Mouse (Mus musculus) stomach, embryonic 16.5 days (tissue): ENCODE measurements around the gene Pdgfa. TPM values are rescaled to one million over a fixed set of nuclear protein-coding genes. Genes with fewer than 3 reads are reported as not detected.

Source experiments
- ATAC-seq: fragments of 200-750 bp; cut with Nextera tagmentation; 2 replicates; pipeline ENCODE4 v1.8.0; 2017; ENCODE audit warnings: moderate number of reproducible peaks, moderate TSS enrichment; ENCODE audit not compliant: insufficient read depth, low FRiP score
- H3K27ac ChIP-seq: fragments of 300-500 bp; sonication (generic); 2 replicates; pipeline ENCODE4 v1.5.1; 2014; ENCODE audit warnings: low read length
- H3K27me3 ChIP-seq: fragments of 300-500 bp; sonication (generic); 2 replicates; pipeline ENCODE4 v1.6.1; 2014; ENCODE audit warnings: low read length, control low read depth, mixed read lengths; ENCODE audit not compliant: control insufficient read depth, insufficient read depth
- H3K36me3 ChIP-seq: fragments of 300-500 bp; sonication (generic); 2 replicates; pipeline ENCODE4 v1.6.1; 2014; ENCODE audit warnings: low read length; ENCODE audit not compliant: control insufficient read depth, insufficient read depth
- H3K4me1 ChIP-seq: fragments of 300-500 bp; sonication (generic); 2 replicates; pipeline ENCODE4 v1.6.1; 2014; ENCODE audit warnings: low read length, control low read depth, mixed read lengths; ENCODE audit not compliant: control insufficient read depth, insufficient read depth
- H3K4me2 ChIP-seq: fragments of 300-500 bp; sonication (generic); 2 replicates; pipeline ENCODE4 v1.6.1; 2014; ENCODE audit warnings: low read depth, low read length, mixed read lengths
- H3K4me3 ChIP-seq: fragments of 300-500 bp; sonication (generic); replicated peaks from 2 replicates; pipeline ENCODE4 v1.5.1; 2014; ENCODE audit warnings: mild to moderate bottlenecking, low read length
- H3K9ac ChIP-seq: fragments of 300-500 bp; sonication (generic); 2 replicates; pipeline ENCODE4 v1.6.1; 2014; ENCODE audit warnings: low read length
- H3K9me3 ChIP-seq: fragments of 300-500 bp; sonication (generic); replicated peaks from 2 replicates; pipeline ENCODE4 v1.6.1; 2016; ENCODE audit warnings: low read length, control low read depth; ENCODE audit not compliant: control insufficient read depth
- WGBS: fragments of 180-500 bp; shearing (Covaris S2); extraction: QIAGEN DNeasy Blood & Tissue Kit; methylation state at CpG from one replicate; pipeline ENCODE4 v1.1.7; 2014; 5-methylcytosine and 5-hydroxymethylcytosine counted together
- polyA plus RNA-seq: library from polyadenylated mRNA; unstranded; fragments of >200 nt; fragmentation: Nextera tagmentation; extraction: Ambion mirVana; gene quantifications from 2 replicates; pipeline ENCODE4 v1.2.1, GENCODE M21; 2015

The Pdgfa gene
- polyA plus RNA-seq, 1 experiment from 2014 or later, result 48.5 TPM

DNA sequence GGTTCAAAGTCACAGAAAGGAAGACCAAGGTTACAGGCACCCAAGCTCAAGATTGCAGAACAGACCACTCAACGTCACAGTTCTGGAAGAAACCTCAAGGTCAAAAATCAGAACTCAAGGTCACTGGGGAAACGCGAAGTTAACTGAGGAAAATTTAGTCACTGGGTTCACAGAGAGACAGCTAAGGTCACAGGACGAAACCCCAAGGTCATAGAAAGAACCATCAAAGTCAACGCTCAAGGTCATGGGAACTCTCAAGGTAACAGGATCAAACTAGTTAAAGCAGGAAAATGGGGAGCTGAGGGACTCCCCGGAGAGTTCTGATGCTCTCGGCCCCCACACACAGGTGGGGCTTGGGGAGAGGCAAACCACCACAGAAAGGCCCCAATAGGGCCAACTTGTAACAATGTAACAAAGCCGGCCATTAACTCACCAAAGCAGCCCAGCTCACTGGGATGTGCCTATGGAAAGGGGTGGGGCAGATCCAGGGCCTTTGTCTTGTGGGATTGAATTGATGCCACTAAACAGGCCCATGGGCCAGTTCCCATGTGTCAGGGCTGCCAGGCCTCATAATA, 22.2 kb downstream of the Pdgfa start:
- H3K9me3 ChIP-seq, result no peaks in the 10 kb centered on the region
- WGBS, result 90% methylated on average over 8 of the region's 8 CpGs
- no peak overlapping the region for H3K4me2 ChIP-seq
- no peaks in the 10 kb centered on the region for H3K27me3 ChIP-seq
- H3K4me1 ChIP-seq, result peaks cover 9% of the 10 kb centered on the region
- no peaks in the 10 kb centered on the region for H3K36me3 ChIP-seq
- H3K27ac ChIP-seq, result no peak overlapping the region
- ATAC-seq, result no peak
- no peak overlapping the region for H3K4me3 ChIP-seq
- no peak overlapping the region for H3K9ac ChIP-seq

DNA sequence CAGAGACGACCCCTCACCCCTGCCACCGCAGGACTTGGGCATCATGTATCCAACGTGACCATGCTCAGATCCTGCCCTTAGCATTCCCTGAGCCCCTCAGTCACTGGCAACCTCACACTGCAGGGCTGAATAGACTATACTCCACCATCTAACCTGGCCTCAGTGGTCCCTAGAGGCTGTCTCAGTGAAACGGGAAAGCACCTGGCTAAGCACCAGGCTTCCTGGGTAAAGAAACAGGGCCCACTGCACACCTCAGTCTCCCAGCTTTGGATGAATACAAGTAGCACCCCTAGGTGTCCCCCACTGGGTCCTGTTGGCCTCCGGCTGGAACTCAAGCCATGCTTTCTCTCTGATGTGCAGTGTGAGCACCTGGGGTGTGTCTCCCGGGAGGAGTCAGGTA, 23.7 kb downstream of the Pdgfa start:
- no peak for ATAC-seq
- 78% methylated on average over 6 of the region's 6 CpGs for WGBS
- Histone ChIP-seq H3K4me3 (no peak overlapping the region), H3K36me3 (no peaks in the 10 kb centered on the region), H3K27ac (no peak overlapping the region), H3K4me2 (no peak overlapping the region), H3K4me1 (peaks cover 10% of the 10 kb centered on the region), H3K27me3 (no peaks in the 10 kb centered on the region), H3K9me3 (no peaks in the 10 kb centered on the region), H3K9ac (no peak overlapping the region)

- H3K36me3 ChIP-seq, result no peaks in the 10 kb centered on the region
- H3K4me3 ChIP-seq, result no peak overlapping the region
- ATAC-seq, result no peak
- H3K9me3 ChIP-seq, result no peaks in the 10 kb centered on the region
- H3K27ac ChIP-seq, result no peak overlapping the region
- 66% methylated on average over 9 of the region's 9 CpGs for WGBS
- H3K9ac ChIP-seq, result no peak overlapping the region
- no peaks in the 10 kb centered on the region for H3K27me3 ChIP-seq
- H3K4me1 ChIP-seq, result peaks cover 13% of the 10 kb centered on the region
- H3K4me2 ChIP-seq, result no peak overlapping the region
These were observed 25.8 kb downstream of the Pdgfa start for GRCm38 (mm10) chr5:138971405-138971804.

GRCm38 (mm10) chr5:138970056-138970490, 27.1 kb downstream of the Pdgfa start:
- Histone ChIP-seq H3K4me1 (peaks cover 24% of the 10 kb centered on the region), H3K27me3 (no peaks in the 10 kb centered on the region), H3K4me3 (no peak overlapping the region), H3K4me2 (no peak overlapping the region), H3K36me3 (no peaks in the 10 kb centered on the region), H3K9me3 (no peaks in the 10 kb centered on the region), H3K27ac (peak overlapping the region; percentile 1; the same call in 1 of the 2 replicates), H3K9ac (no peak overlapping the region)
- 24% methylated on average over 7 of the region's 7 CpGs for WGBS
- peak; percentile 45; the same call in 1 of the 2 replicates for ATAC-seq

GRCm38 (mm10) chr5:138966033-138966724, 31.0 kb downstream of the Pdgfa start:
- Histone ChIP-seq H3K9me3 (no peaks in the 10 kb centered on the region), H3K4me3 (no peak overlapping the region), H3K27me3 (no peaks in the 10 kb centered on the region), H3K4me1 (peaks cover 24% of the 10 kb centered on the region), H3K36me3 (no peaks in the 10 kb centered on the region), H3K9ac (peak overlapping the region; percentile 32; the same call in 1 of the 2 replicates), H3K4me2 (no peak overlapping the region), H3K27ac (no peak overlapping the region)
- 18% methylated on average over 7 of the region's 7 CpGs for WGBS
- no peak for ATAC-seq

- ATAC-seq, result no peak
- Histone ChIP-seq H3K36me3 (no peaks in the 10 kb centered on the region), H3K27me3 (no peaks in the 10 kb centered on the region), H3K4me3 (no peak overlapping the region), H3K27ac (no peak overlapping the region), H3K4me1 (peaks cover 24% of the 10 kb centered on the region), H3K9ac (peak overlapping the region; percentile 32; the same call in 1 of the 2 replicates), H3K9me3 (no peaks in the 10 kb centered on the region), H3K4me2 (no peak overlapping the region)
- WGBS, result 66% methylated on average over 2 of the region's 2 CpGs
These were observed 31.6 kb downstream of the Pdgfa start for GRCm38 (mm10) chr5:138965590-138965989.

DNA sequence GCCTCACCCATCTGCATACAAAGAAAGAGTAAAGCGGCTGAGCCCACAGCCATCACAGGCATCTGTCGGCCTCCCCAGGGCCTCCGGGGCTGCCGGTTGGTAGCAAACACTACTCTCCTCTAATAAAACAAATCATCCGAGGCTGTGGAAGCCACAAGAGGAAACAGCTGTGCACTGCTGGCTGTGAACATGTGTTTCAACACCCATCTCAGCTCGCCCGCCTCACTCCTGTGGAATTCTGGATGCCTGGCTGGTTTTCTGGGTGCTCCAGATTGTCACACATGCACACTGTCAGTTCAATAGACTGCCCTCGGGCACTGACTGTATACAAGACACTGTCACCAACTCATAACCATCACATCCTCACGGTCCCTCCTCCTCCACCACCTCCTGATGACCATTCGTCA, 40.7 kb downstream of the Pdgfa start:
- 21% methylated on average over 10 of the region's 10 CpGs for WGBS
- no peak for ATAC-seq

DNA sequence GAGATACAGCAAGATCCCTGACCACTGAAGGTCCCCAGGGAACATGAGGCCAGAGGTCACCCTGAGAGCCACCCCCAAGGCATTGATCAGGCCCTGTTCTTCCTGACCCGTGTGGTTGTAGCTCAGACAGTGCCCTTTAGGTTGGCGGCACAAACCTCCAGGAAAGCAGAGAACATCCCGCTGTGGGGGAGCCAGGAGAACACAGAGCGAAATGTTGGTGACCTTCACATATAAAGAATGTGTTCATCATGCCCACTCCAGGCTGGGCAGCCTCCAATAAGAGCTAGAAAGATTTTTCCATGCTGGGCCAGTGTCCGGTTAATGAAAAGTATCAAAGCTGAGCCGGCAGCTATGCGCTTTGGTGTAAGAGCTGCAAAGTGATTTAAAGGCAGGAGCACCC, 43.2 kb downstream of the Pdgfa start:
- Histone ChIP-seq H3K9me3 (no peaks in the 10 kb centered on the region), H3K27me3 (no peaks in the 10 kb centered on the region), H3K27ac (no peak overlapping the region), H3K36me3 (no peaks in the 10 kb centered on the region), H3K4me3 (no peak overlapping the region), H3K4me1 (peaks cover 23% of the 10 kb centered on the region), H3K4me2 (no peak overlapping the region), H3K9ac (no peak overlapping the region)
- no peak for ATAC-seq
- WGBS, result 77% methylated on average over 7 of the region's 7 CpGs

More for the DNA sequence above, 40.7 kb downstream of the Pdgfa start:
- no peak overlapping the region for H3K4me3 ChIP-seq
- H3K36me3 ChIP-seq, result no peaks in the 10 kb centered on the region
- 0 out of 2 replicates have a peak overlapping the region, but pooled peaks have one; percentile 27 for H3K27ac ChIP-seq
- peaks cover 13% of the 10 kb centered on the region for H3K4me1 ChIP-seq
- H3K27me3 ChIP-seq, result no peaks in the 10 kb centered on the region
- H3K4me2 ChIP-seq, result no peak overlapping the region
- H3K9ac ChIP-seq, result peak overlapping the region; percentile 14
- no peaks in the 10 kb centered on the region for H3K9me3 ChIP-seq

DNA sequence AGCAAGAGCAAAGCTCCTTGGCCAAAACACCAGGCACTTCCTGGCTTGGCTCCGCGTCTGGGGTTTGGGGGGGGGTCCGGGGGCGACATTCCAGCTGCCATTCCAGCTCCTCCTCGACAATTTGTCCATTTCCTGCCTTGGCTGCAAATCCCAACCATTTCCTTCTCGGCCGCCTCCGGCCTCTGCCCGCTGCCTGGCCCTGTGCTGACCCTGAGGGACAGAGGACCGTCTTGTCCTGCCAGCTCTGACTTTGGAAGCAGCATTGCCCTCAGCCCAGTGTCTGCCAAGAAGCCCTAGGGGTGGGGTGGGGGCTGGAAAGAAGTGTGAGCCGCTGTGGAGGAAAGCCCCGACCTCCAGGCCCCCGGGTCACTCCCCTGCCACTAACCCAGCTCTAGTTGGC, 44.2 kb downstream of the Pdgfa start:
- no peaks in the 10 kb centered on the region for H3K27me3 ChIP-seq
- H3K4me2 ChIP-seq, result no peak overlapping the region
- ATAC-seq, result no peak
- H3K27ac ChIP-seq, result no peak overlapping the region
- 45% methylated on average over 13 of the region's 13 CpGs for WGBS
- H3K4me1 ChIP-seq, result peaks cover 33% of the 10 kb centered on the region
- H3K4me3 ChIP-seq, result no peak overlapping the region
- no peaks in the 10 kb centered on the region for H3K36me3 ChIP-seq
- H3K9me3 ChIP-seq, result no peaks in the 10 kb centered on the region
- H3K9ac ChIP-seq, result no peak overlapping the region
